Mouse (Mus musculus) retina, postnatal 1 day (tissue): ENCODE results near the gene Shld1.

Experiments used
- DNase-seq: peaks from one replicate; pipeline ENCODE4 v3.0.0-alpha.2; 2012

The Shld1 gene

GRCm38 (mm10) chr2:132725376-132725905, 38.7 kb downstream of the Shld1 start:
- DNase-seq = no peak

- no peak for DNase-seq
Measured at GRCm38 (mm10) chr2:132726156-132726555, 39.4 kb downstream of the Shld1 start.

GRCm38 (mm10) chr2:132732940-132733339, 46.2 kb downstream of the Shld1 start:
- DNase-seq = no peak

- DNase-seq = no peak
Measured at GRCm38 (mm10) chr2:132733603-132734573, 47.2 kb downstream of the Shld1 start.

GRCm38 (mm10) chr2:132738816-132739432, 52.2 kb downstream of the Shld1 start:
- DNase-seq = no peak

- peak; percentile 34 for DNase-seq
Measured at GRCm38 (mm10) chr2:132741862-132742347, 55.2 kb downstream of the Shld1 start.

GRCm38 (mm10) chr2:132744866-132745265, 58.1 kb downstream of the Shld1 start:
- DNase-seq = no peak

GRCm38 (mm10) chr2:132746108-132746507, 59.4 kb downstream of the Shld1 start:
- DNase-seq = no peak

- DNase-seq = no peak
Measured at GRCm38 (mm10) chr2:132750726-132751125, 64.0 kb downstream of the Shld1 start.

- DNase-seq = no peak
Measured at GRCm38 (mm10) chr2:132751141-132752066, 64.7 kb downstream of the Shld1 start.

- DNase-seq = no peak
Measured at GRCm38 (mm10) chr2:132752398-132752797, 65.7 kb downstream of the Shld1 start.

GRCm38 (mm10) chr2:132753137-132753536, 66.4 kb downstream of the Shld1 start:
- no peak for DNase-seq

GRCm38 (mm10) chr2:132757911-132758310, 71.2 kb downstream of the Shld1 start:
- DNase-seq = peak; percentile 50

GRCm38 (mm10) chr2:132770822-132771221, 84.1 kb downstream of the Shld1 start:
- DNase-seq = no peak

- no peak for DNase-seq
Measured at GRCm38 (mm10) chr2:132780978-132781377, 94.2 kb downstream of the Shld1 start, which contains the start of gene Chgb. Gene Chgb (plus strand): TSS chr2:132781278.

GRCm38 (mm10) chr2:132781439-132782068, 94.8 kb downstream of the Shld1 start:
- peak; percentile 96 for DNase-seq

GRCm38 (mm10) chr2:132784039-132784438, 97.3 kb downstream of the Shld1 start:
- DNase-seq = no peak

GRCm38 (mm10) chr2:132793441-132794203, 106.9 kb downstream of the Shld1 start:
- DNase-seq = no peak

GRCm38 (mm10) chr2:132794204-132794586, 107.5 kb downstream of the Shld1 start:
- DNase-seq = no peak
